Mouse (Mus musculus) heart, postnatal 0 days (tissue): ENCODE measurements around the gene Gfra1. TPM values are rescaled to one million over a fixed set of nuclear protein-coding genes. Genes with fewer than 3 reads are reported as not detected.

Source experiments
- ATAC-seq: fragments of 200-750 bp; cut with Nextera tagmentation; 2 replicates; pipeline ENCODE4 v1.8.0; 2017; ENCODE audit warnings: low read depth, moderate number of reproducible peaks, moderate library complexity; ENCODE audit not compliant: insufficient read depth
- DNase-seq: peaks from one replicate; pipeline ENCODE4 v3.0.0-alpha.2; 2016; ENCODE audit warnings: low spot score
- H3K27ac ChIP-seq: fragments of 300-500 bp; sonication (generic); 2 replicates; pipeline ENCODE4 v1.5.1; 2014; ENCODE audit warnings: low read depth, mild to moderate bottlenecking
- H3K27me3 ChIP-seq: fragments of 300-500 bp; sonication (generic); 2 replicates; pipeline ENCODE4 v1.6.1; 2014; ENCODE audit warnings: low read length, mixed read lengths; ENCODE audit not compliant: control insufficient read depth, insufficient read depth
- H3K36me3 ChIP-seq: fragments of 300-500 bp; sonication (generic); replicated peaks from 2 replicates; pipeline ENCODE4 v1.6.1; 2014; ENCODE audit warnings: low read length, mixed read lengths; ENCODE audit not compliant: control insufficient read depth, insufficient read depth
- H3K4me1 ChIP-seq: fragments of 300-500 bp; sonication (generic); 2 replicates; pipeline ENCODE4 v1.6.1; 2014; ENCODE audit warnings: antibody characterized with exemption; ENCODE audit not compliant: control insufficient read depth, insufficient read depth
- H3K4me2 ChIP-seq: fragments of 300-500 bp; sonication (generic); 2 replicates; pipeline ENCODE4 v1.6.1; 2014; ENCODE audit warnings: low read depth, mild to moderate bottlenecking, low read length, moderate library complexity
- H3K4me3 ChIP-seq: fragments of 300-500 bp; sonication (generic); 2 replicates; pipeline ENCODE4 v1.5.1; 2014; ENCODE audit warnings: low read depth, low read length
- H3K9ac ChIP-seq: fragments of 300-500 bp; sonication (generic); replicated peaks from 2 replicates; pipeline ENCODE4 v1.6.1; 2014; ENCODE audit warnings: low read depth, low read length, mixed read lengths
- H3K9me3 ChIP-seq: fragments of 300-500 bp; sonication (generic); replicated peaks from 2 replicates; pipeline ENCODE4 v1.6.1; 2016; ENCODE audit warnings: low read length; ENCODE audit not compliant: control insufficient read depth
- CTCF ChIP-seq: IDR thresholded peaks from 2 replicates; pipeline ENCODE4 v1.5.1; 2016; ENCODE audit warnings: antibody characterized with exemption, control low read depth, low read depth
- EP300 ChIP-seq: IDR thresholded peaks from 2 replicates; pipeline ENCODE4 v1.6.1; 2016; ENCODE audit warnings: antibody characterized with exemption, low read depth
- WGBS: fragments of 180-500 bp; shearing (Covaris S2); extraction: QIAGEN DNeasy Blood & Tissue Kit; methylation state at CpG from one replicate; pipeline ENCODE4 v1.1.7; 2014; 5-methylcytosine and 5-hydroxymethylcytosine counted together
- polyA plus RNA-seq: library from polyadenylated mRNA; unstranded; fragments of >200 nt; fragmentation: Nextera tagmentation; extraction: Ambion mirVana; gene quantifications from 2 replicates; pipeline ENCODE4 v1.2.1, GENCODE M21; 2015
- total RNA-seq: library from RNA; depleted of rRNA; stranded (reverse); fragments of >200 nt; gene quantifications from 2 replicates; pipeline ENCODE4 v1.2.3, GENCODE M21; 2014; ENCODE audit warnings: low replicate concordance

Gene Gfra1
- total and polyA plus RNA-seq, 2 experiments from 2014 or later: 0.63 to 0.65 TPM

GRCm38 (mm10) chr19:58419685-58420084 is 36.0 kb downstream of the Gfra1 start:
- no peaks in the 10 kb centered on the region for H3K4me1 ChIP-seq
- TF ChIP-seq EP300: no peak
- no peak for TF ChIP-seq CTCF
- no peaks in the 10 kb centered on the region for H3K36me3 ChIP-seq
- no peak overlapping the region for H3K9ac ChIP-seq
- no peaks in the 10 kb centered on the region for H3K9me3 ChIP-seq
- no peak overlapping the region for H3K4me3 ChIP-seq
- no peaks in the 10 kb centered on the region for H3K27me3 ChIP-seq
- 24% methylated on average over 3 of the region's 3 CpGs for WGBS
- H3K27ac ChIP-seq: no peak overlapping the region
- DNase-seq (no peak), ATAC-seq (no peak)
- H3K4me2 ChIP-seq: no peak overlapping the region

GRCm38 (mm10) chr19:58419278-58419677 is 36.4 kb downstream of the Gfra1 start:
- H3K4me1 ChIP-seq: no peaks in the 10 kb centered on the region
- no peak overlapping the region for H3K4me3 ChIP-seq
- no peaks in the 10 kb centered on the region for H3K27me3 ChIP-seq
- TF ChIP-seq EP300 (no peak), CTCF (no peak)
- WGBS: 68% methylated on average over 3 of the region's 3 CpGs
- no peak overlapping the region for H3K9ac ChIP-seq
- H3K4me2 ChIP-seq: no peak overlapping the region
- H3K9me3 ChIP-seq: no peaks in the 10 kb centered on the region
- ATAC-seq: no peak
- DNase-seq: no peak
- H3K36me3 ChIP-seq: no peaks in the 10 kb centered on the region
- H3K27ac ChIP-seq: no peak overlapping the region

- Histone ChIP-seq H3K4me1 (no peaks in the 10 kb centered on the region), H3K27me3 (no peaks in the 10 kb centered on the region), H3K4me2 (no peak overlapping the region), H3K36me3 (no peaks in the 10 kb centered on the region), H3K27ac (no peak overlapping the region), H3K4me3 (no peak overlapping the region), H3K9ac (no peak overlapping the region), H3K9me3 (no peaks in the 10 kb centered on the region)
- no peak for ATAC-seq
- no peak for DNase-seq
- WGBS: 68% methylated on average over 4 of the region's 4 CpGs
- TF ChIP-seq CTCF (no peak), EP300 (no peak)
Observed at GRCm38 (mm10) chr19:58415173-58415572, 40.5 kb downstream of the Gfra1 start.

GRCm38 (mm10) chr19:58414733-58415132 is 41.0 kb downstream of the Gfra1 start:
- no peak overlapping the region for H3K4me2 ChIP-seq
- H3K4me1 ChIP-seq: no peaks in the 10 kb centered on the region
- no peaks in the 10 kb centered on the region for H3K36me3 ChIP-seq
- no peak for DNase-seq
- no peak overlapping the region for H3K9ac ChIP-seq
- no peak overlapping the region for H3K27ac ChIP-seq
- no peaks in the 10 kb centered on the region for H3K27me3 ChIP-seq
- ATAC-seq: no peak
- TF ChIP-seq CTCF (no peak), EP300 (no peak)
- H3K9me3 ChIP-seq: no peaks in the 10 kb centered on the region
- H3K4me3 ChIP-seq: no peak overlapping the region

- Histone ChIP-seq H3K27ac (no peak overlapping the region), H3K27me3 (no peaks in the 10 kb centered on the region), H3K9me3 (no peaks in the 10 kb centered on the region), H3K4me1 (no peaks in the 10 kb centered on the region), H3K4me2 (peak overlapping the region; percentile 53), H3K4me3 (no peak overlapping the region), H3K9ac (no peak overlapping the region), H3K36me3 (no peaks in the 10 kb centered on the region)
- DNase-seq (peak; percentile 53), ATAC-seq (no peak)
- TF ChIP-seq EP300: no peak
- TF ChIP-seq CTCF: no peak
- WGBS: 12% methylated on average over 8 of the region's 8 CpGs
Observed at GRCm38 (mm10) chr19:58413290-58413689, 42.4 kb downstream of the Gfra1 start.

GRCm38 (mm10) chr19:58412811-58413210 is 42.9 kb downstream of the Gfra1 start:
- Histone ChIP-seq H3K4me3 (no peak overlapping the region), H3K4me2 (no peak overlapping the region), H3K9ac (no peak overlapping the region), H3K27me3 (no peaks in the 10 kb centered on the region), H3K36me3 (no peaks in the 10 kb centered on the region), H3K9me3 (no peaks in the 10 kb centered on the region), H3K27ac (no peak overlapping the region), H3K4me1 (no peaks in the 10 kb centered on the region)
- no peak for TF ChIP-seq EP300
- no peak for TF ChIP-seq CTCF
- WGBS: 60% methylated on average over 2 of the region's 3 CpGs
- DNase-seq (no peak), ATAC-seq (no peak)
